ENCODE assay signal across 23 mouse cellular contexts in genomic region chr1:26511368-26511767, GRCm38 (mm10).
A peak's percentile ranks its signal among the peaks of the same experiment; 100 is the strongest.
DNase-seq lines count a peak whose midpoint lies in the region; ATAC-seq and TF ChIP-seq lines count a peak whose summit lies in the region.
"Had no signal": no experiment of that assay in that cellular context is flagged by ENCODE, and none has a peak within 500 bp of the region (broad histone marks: within the 10 kb centered on the region; RNA-seq: fewer than 3 reads in every experiment).

No protein-coding gene starts in this region.

- no peaks in the 10 kb centered on the region for H3K9me3 ChIP-seq in forebrain, embryonic 14.5 days (replicated peaks; ENCODE audit: control insufficient read depth, low read length)
- H3K9me3 ChIP-seq in forebrain, embryonic 11.5 days (ENCODE audit: control insufficient read depth, low read length) = no peaks in the 10 kb centered on the region
- H3K9me3 ChIP-seq in midbrain, embryonic 14.5 days (ENCODE audit: control insufficient read depth, low read length) = no peaks in the 10 kb centered on the region
- H3K9me3 ChIP-seq in midbrain, postnatal 0 days (ENCODE audit: low read length) = no peaks in the 10 kb centered on the region
- no peaks in the 10 kb centered on the region for H3K9me3 ChIP-seq in midbrain, embryonic 16.5 days (replicated peaks; ENCODE audit: control insufficient read depth, low read length, poor library complexity, severe bottlenecking)
- H3K9me3 ChIP-seq: heart, embryonic 15.5 days; hindbrain, embryonic 10.5 days; hindbrain, embryonic 13.5 days; intestine, embryonic 15.5 days had no signal

- no peaks in the 10 kb centered on the region for H3K4me1 ChIP-seq in forebrain, embryonic 14.5 days (ENCODE audit: control insufficient read depth, insufficient read depth, low read length)
- no peaks in the 10 kb centered on the region for H3K4me1 ChIP-seq in forebrain, embryonic 11.5 days (replicated peaks; ENCODE audit: control insufficient read depth, insufficient read depth, low read length)
- H3K4me1 ChIP-seq in midbrain, embryonic 14.5 days (ENCODE audit: control insufficient read depth, insufficient read depth, low read length) = no peaks in the 10 kb centered on the region
- H3K4me1 ChIP-seq in midbrain, postnatal 0 days (ENCODE audit: insufficient read depth, low read length) = no peaks in the 10 kb centered on the region
- no peaks in the 10 kb centered on the region for H3K4me1 ChIP-seq in midbrain, embryonic 16.5 days (ENCODE audit: control insufficient read depth, insufficient read depth, low read length)
- H3K4me1 ChIP-seq: heart, embryonic 12.5 days; heart, embryonic 15.5 days; hindbrain, embryonic 10.5 days; hindbrain, embryonic 13.5 days; intestine, embryonic 15.5 days had no signal

- H3K27me3 ChIP-seq in forebrain, embryonic 14.5 days (replicated peaks; ENCODE audit: control insufficient read depth, insufficient read depth, low read length) = no peaks in the 10 kb centered on the region
- H3K27me3 ChIP-seq in forebrain, embryonic 11.5 days (ENCODE audit: control insufficient read depth, insufficient read depth, low read length) = no peaks in the 10 kb centered on the region
- no peaks in the 10 kb centered on the region for H3K27me3 ChIP-seq in midbrain, embryonic 14.5 days (ENCODE audit: control insufficient read depth, insufficient read depth, low read length)
- H3K27me3 ChIP-seq in midbrain, postnatal 0 days (ENCODE audit: insufficient read depth, low read length) = no peaks in the 10 kb centered on the region
- no peaks in the 10 kb centered on the region for H3K27me3 ChIP-seq in midbrain, embryonic 16.5 days (ENCODE audit: control insufficient read depth, insufficient read depth, low read depth, low read length)
- H3K27me3 ChIP-seq: heart, embryonic 12.5 days; heart, embryonic 15.5 days; hindbrain, embryonic 13.5 days; intestine, embryonic 15.5 days had no signal

- peak; percentile 35 for DNase-seq in forebrain, embryonic 14.5 days (ENCODE audit: low spot score)
- no peak for DNase-seq in forebrain, embryonic 11.5 days (ENCODE audit: low spot score)
- DNase-seq in midbrain, embryonic 14.5 days = peak; percentile 19
- no peak for DNase-seq in midbrain, postnatal 0 days (ENCODE audit: low spot score)
- DNase-seq in brain, embryonic 18.5 days (ENCODE audit: low read depth, low spot score) = peak; percentile 14
- no peak for DNase-seq in ovary, postnatal 36 days (ENCODE audit: low spot score)
- DNase-seq: adrenal gland, adult 2 months; adrenal gland, postnatal 14 days; cerebellum, adult 18-20 months; cerebellum, adult 9-10 months; cerebellum, postnatal 14 days; gastrocnemius, postnatal 25 days; heart, adult 18-20 months; heart, postnatal 10 days; heart, postnatal 36 days had no signal

- no peak overlapping the region for H3K4me3 ChIP-seq in forebrain, embryonic 14.5 days (ENCODE audit: low read depth, low read length)
- H3K4me3 ChIP-seq in forebrain, embryonic 11.5 days (ENCODE audit: low read depth, low read length) = no peak overlapping the region
- H3K4me3 ChIP-seq in midbrain, embryonic 14.5 days (replicated peaks; ENCODE audit: low read depth, low read length) = no peak overlapping the region
- H3K4me3 ChIP-seq in midbrain, postnatal 0 days (ENCODE audit: low read depth, low read length) = no peak overlapping the region
- no peak overlapping the region for H3K4me3 ChIP-seq in midbrain, embryonic 16.5 days (ENCODE audit: low read depth, low read length)
- H3K4me3 ChIP-seq: heart, embryonic 12.5 days; heart, embryonic 15.5 days; hindbrain, embryonic 10.5 days; hindbrain, embryonic 13.5 days; intestine, embryonic 15.5 days had no signal

- no peak overlapping the region for H3K27ac ChIP-seq in forebrain, embryonic 14.5 days (ENCODE audit: low read depth, low read length)
- H3K27ac ChIP-seq in forebrain, embryonic 11.5 days (ENCODE audit: low read depth, low read length) = no peak overlapping the region
- no peak overlapping the region for H3K27ac ChIP-seq in midbrain, embryonic 14.5 days (replicated peaks; ENCODE audit: low read depth, low read length)
- H3K27ac ChIP-seq in midbrain, postnatal 0 days (ENCODE audit: low read depth, low read length) = no peak overlapping the region
- H3K27ac ChIP-seq in midbrain, embryonic 16.5 days (ENCODE audit: low read length) = no peak overlapping the region
- H3K27ac ChIP-seq: heart, embryonic 15.5 days; hindbrain, embryonic 10.5 days; hindbrain, embryonic 13.5 days; intestine, embryonic 15.5 days had no signal

- TF ChIP-seq CTCF in midbrain, postnatal 0 days (IDR thresholded peaks at IDR 0.05) = no peak

- H3K36me3 ChIP-seq in forebrain, embryonic 14.5 days (ENCODE audit: control insufficient read depth, insufficient read depth, low read length) = no peaks in the 10 kb centered on the region
- H3K36me3 ChIP-seq in forebrain, embryonic 11.5 days (ENCODE audit: control insufficient read depth, insufficient read depth, low read length) = no peaks in the 10 kb centered on the region
- H3K36me3 ChIP-seq in midbrain, embryonic 14.5 days (ENCODE audit: control insufficient read depth, insufficient read depth, low read length) = no peaks in the 10 kb centered on the region
- no peaks in the 10 kb centered on the region for H3K36me3 ChIP-seq in midbrain, postnatal 0 days (ENCODE audit: insufficient read depth, low read length)
- no peaks in the 10 kb centered on the region for H3K36me3 ChIP-seq in midbrain, embryonic 16.5 days (ENCODE audit: control insufficient read depth, insufficient read depth, low read length)
- H3K36me3 ChIP-seq: heart, embryonic 12.5 days; heart, embryonic 15.5 days; hindbrain, embryonic 10.5 days; hindbrain, embryonic 13.5 days; intestine, embryonic 15.5 days had no signal

- H3K4me2 ChIP-seq in forebrain, embryonic 14.5 days (ENCODE audit: low read length) = no peak overlapping the region
- no peak overlapping the region for H3K4me2 ChIP-seq in forebrain, embryonic 11.5 days (ENCODE audit: low read depth, low read length, severe bottlenecking)
- no peak overlapping the region for H3K4me2 ChIP-seq in midbrain, embryonic 14.5 days (ENCODE audit: low read length)
- H3K4me2 ChIP-seq in midbrain, postnatal 0 days (ENCODE audit: low read depth, low read length, poor library complexity, severe bottlenecking) = no peak overlapping the region
- H3K4me2 ChIP-seq in midbrain, embryonic 16.5 days (ENCODE audit: low read length) = no peak overlapping the region
- H3K4me2 ChIP-seq: heart, embryonic 12.5 days; heart, embryonic 15.5 days; hindbrain, embryonic 13.5 days; intestine, embryonic 15.5 days had no signal

- 82% methylated on average over 1 of the region's 1 CpGs for WGBS in forebrain, embryonic 14.5 days
- WGBS in forebrain, embryonic 11.5 days = 80% methylated on average over 1 of the region's 1 CpGs
- WGBS in midbrain, embryonic 14.5 days = 76% methylated on average over 1 of the region's 1 CpGs
- 50% methylated on average over 1 of the region's 1 CpGs for WGBS in midbrain, postnatal 0 days
- WGBS in midbrain, embryonic 16.5 days = 67% methylated on average over 1 of the region's 1 CpGs

- ATAC-seq in forebrain, embryonic 14.5 days = no peak
- ATAC-seq in forebrain, embryonic 11.5 days (replicated peaks; ENCODE audit: low FRiP score) = no peak
- ATAC-seq in midbrain, embryonic 14.5 days (ENCODE audit: low FRiP score, low TSS enrichment) = no peak
- ATAC-seq in midbrain, postnatal 0 days (ENCODE audit: low FRiP score) = no peak
- ATAC-seq in midbrain, embryonic 16.5 days = peak; percentile 64; the same call in 1 of the 2 replicates
- ATAC-seq: CD4-positive, CD25-positive, alpha-beta regulatory T cell, adult 4 months; hindbrain, embryonic 16.5 days; intestine, embryonic 15.5 days had no signal

- no peak overlapping the region for H3K9ac ChIP-seq in forebrain, embryonic 14.5 days (ENCODE audit: low read length)
- no peak overlapping the region for H3K9ac ChIP-seq in forebrain, embryonic 11.5 days (ENCODE audit: low read length)
- H3K9ac ChIP-seq in midbrain, embryonic 14.5 days (replicated peaks; ENCODE audit: low read length) = no peak overlapping the region
- H3K9ac ChIP-seq in midbrain, postnatal 0 days (replicated peaks; ENCODE audit: low read length, poor library complexity, severe bottlenecking) = no peak overlapping the region
- no peak overlapping the region for H3K9ac ChIP-seq in midbrain, embryonic 16.5 days (ENCODE audit: low read depth, low read length)
- H3K9ac ChIP-seq: heart, embryonic 12.5 days; heart, embryonic 15.5 days; hindbrain, embryonic 13.5 days; intestine, embryonic 15.5 days had no signal

Comparison
In these comparisons a context has a peak if more than half of its experiments do, and no peak if none do; other contexts are left out.
1. DNase-seq: peak in forebrain, embryonic 14.5 days (single experiment), midbrain, embryonic 14.5 days (single experiment) and brain, embryonic 18.5 days (single experiment); none in forebrain, embryonic 11.5 days (single experiment), midbrain, postnatal 0 days (single experiment) and ovary, postnatal 36 days (single experiment).